Mouse (Mus musculus) gastrocnemius, postnatal 10 days (tissue): ENCODE results near the gene 2210017I01Rik. TPM values are rescaled to one million over a fixed set of nuclear protein-coding genes. Genes with fewer than 3 reads are reported as not detected.

Source experiments
- DNase-seq: peaks from one replicate; pipeline ENCODE4 v3.0.0; 2021; ENCODE audit warnings: mixed read lengths
- long read RNA-seq, 2 experiments: library from polyadenylated mRNA; stranded (forward); transcript quantifications; one replicate each; pipeline ENCODE4 v2.0.0; 2021
- total RNA-seq, 2 experiments: library from RNA; stranded (reverse); gene quantifications; 2 replicates each; pipeline ENCODE4 v1.2.3; 2021

Gene 2210017I01Rik
- not detected for total RNA-seq
- long read RNA-seq, experiment 1, result 0 reads
- long read RNA-seq, experiment 2, result 0 reads

- no peak for DNase-seq
Measured at GRCm38 (mm10) chr3:92607392-92607791, at the start of gene 2210017I01Rik. Gene 2210017I01Rik, minus strand, starts transcription at chr3:92607492.

DNA sequence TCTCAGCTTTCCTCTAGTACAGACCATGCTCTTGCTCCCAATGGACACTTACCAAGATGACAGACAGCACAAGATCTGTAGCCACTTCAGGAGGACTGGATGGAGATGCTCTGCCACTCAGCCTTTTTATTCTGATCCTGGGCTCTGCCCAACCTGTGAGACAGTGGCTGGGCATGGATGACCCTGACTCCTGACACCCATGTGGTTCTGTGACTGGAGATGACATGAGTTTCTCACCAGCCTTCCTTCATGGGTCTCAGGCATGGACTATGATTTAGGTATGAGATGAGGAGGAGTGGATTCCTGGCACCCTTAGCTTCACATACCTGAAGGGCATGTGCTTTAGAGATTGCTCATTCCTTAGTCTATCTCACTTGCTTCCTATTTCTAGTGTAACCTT is 49.5 kb upstream of the 2210017I01Rik start, which contains the start of gene Lce1b:
Gene Lce1b (minus strand): TSS at position 101 of the 400 bp plus-strand sequence.
- no peak for DNase-seq

- DNase-seq, result no peak
Measured at GRCm38 (mm10) chr3:92648207-92648606, 40.9 kb upstream of the 2210017I01Rik start, which contains the start of gene Lce1a1. Gene Lce1a1, minus strand, starts transcription at chr3:92648307.

DNA sequence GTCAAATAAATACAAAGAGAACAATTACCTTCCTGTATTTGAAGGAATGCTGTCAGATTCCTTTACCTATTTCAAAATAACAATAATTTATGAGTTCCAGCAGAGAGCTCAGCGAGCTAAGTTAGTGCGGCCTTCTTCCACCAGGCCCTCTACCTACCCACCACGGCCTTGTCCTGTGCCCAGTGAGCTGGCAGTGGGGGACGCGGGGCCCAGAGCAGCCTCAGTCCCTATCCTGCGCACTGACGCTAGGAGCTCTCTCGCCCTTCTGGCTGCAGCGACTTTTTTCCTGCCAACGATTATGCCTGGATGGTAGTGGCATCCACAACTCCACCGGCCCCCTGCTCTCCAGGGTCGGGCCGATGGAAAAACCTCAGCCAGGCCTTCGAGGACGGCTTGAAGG is 32.6 kb upstream of the 2210017I01Rik start:
- DNase-seq, result no peak

- DNase-seq, result no peak
Measured at GRCm38 (mm10) chr3:92638653-92638991, 31.3 kb upstream of the 2210017I01Rik start.

GRCm38 (mm10) chr3:92637745-92638652 is 30.7 kb upstream of the 2210017I01Rik start:
- no peak for DNase-seq

GRCm38 (mm10) chr3:92621560-92621959 is 14.3 kb upstream of the 2210017I01Rik start, which contains the start of gene Lce6a:
Gene Lce6a, minus strand, starts transcription at chr3:92621660.
- DNase-seq, result no peak

DNA sequence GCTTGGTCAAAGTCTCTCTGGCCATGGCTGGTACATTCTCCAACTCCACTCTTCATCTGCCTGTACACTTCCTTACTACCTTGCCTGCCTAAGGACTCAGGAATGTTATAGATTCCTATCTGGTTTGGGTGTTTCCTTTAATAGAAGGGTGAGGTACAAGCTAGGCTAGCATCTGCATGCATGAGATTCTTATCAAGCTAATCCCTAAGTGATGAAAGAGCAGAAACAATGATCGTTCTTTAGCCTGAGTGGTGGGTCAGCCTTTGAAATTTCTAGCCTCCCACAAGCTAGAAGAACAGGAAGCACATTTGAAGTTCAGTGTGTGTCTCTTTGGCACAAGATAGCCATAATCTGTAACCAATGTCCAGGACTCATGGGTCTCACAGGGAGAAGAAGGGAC is 2.5 kb upstream of the 2210017I01Rik start:
- no peak for DNase-seq

- DNase-seq, result no peak
Measured at GRCm38 (mm10) chr3:92602169-92602568, 5.1 kb downstream of the 2210017I01Rik start.

- no peak for DNase-seq
Measured at GRCm38 (mm10) chr3:92600456-92600855, 6.8 kb downstream of the 2210017I01Rik start.

GRCm38 (mm10) chr3:92599973-92600372 is 7.3 kb downstream of the 2210017I01Rik start:
- DNase-seq, result no peak

DNA sequence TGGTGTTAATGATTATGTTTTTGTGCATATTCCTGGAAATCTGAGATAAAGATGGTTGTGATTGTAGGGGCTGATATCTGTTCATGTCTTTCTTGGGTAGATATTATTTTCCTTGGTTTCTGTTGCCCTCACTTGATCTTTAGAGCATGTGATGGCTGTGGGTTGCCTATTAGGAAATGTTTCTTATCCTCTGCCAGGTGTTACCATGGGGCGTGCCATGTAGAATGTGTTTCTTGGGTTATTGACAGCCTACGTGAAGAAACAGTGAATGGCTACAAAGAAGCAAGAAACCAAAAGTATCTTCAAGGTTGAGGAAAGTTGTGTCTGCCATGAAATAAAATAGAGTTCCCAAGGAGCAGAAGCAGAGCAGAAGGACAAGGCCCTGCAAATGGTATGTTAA is 8.9 kb downstream of the 2210017I01Rik start:
- no peak for DNase-seq

DNA sequence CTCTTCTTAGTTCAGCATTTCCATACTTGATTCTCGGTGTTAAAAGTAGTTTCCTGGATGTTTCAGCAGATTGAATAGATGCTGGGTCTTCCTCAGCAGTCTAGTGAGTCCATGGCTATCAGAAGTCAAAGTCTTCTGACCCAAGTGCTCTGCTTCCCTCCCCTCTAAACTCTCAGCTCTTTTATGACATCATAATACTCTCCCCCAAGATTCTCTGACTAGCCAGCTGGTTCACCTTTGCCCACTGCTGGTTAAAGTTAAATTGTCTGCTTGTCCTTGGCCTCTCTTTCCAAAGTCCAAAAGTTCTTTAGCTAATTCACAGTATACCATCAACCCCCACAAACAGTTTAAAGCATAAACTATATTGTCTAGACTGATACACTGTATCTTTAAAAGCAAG is 18.4 kb downstream of the 2210017I01Rik start, which contains the start of gene Smcp:
Gene Smcp (minus strand): TSS at position 140 of the 400 bp plus-strand sequence.
- no peak for DNase-seq

GRCm38 (mm10) chr3:92587190-92587589 is 20.1 kb downstream of the 2210017I01Rik start:
- DNase-seq, result no peak

DNA sequence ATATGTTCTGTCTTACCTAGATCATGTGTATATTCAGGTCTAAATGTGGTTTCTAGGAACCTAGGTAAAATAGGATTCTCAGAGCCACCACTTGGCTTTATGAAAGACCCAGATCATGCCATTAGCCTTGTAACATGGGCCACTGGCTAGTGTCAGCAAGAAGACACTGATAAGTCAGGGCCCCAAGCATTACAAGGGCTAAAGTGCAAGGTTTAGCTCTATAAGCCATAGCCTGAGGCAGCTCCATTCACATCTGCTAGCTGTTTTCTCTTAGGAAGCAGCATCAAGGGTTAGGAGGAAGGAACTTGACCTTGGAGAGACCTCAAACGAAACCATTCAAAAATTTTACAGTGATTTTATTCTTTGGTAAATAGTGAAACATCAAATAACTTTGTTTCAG is 22.2 kb downstream of the 2210017I01Rik start:
- no peak for DNase-seq

DNA sequence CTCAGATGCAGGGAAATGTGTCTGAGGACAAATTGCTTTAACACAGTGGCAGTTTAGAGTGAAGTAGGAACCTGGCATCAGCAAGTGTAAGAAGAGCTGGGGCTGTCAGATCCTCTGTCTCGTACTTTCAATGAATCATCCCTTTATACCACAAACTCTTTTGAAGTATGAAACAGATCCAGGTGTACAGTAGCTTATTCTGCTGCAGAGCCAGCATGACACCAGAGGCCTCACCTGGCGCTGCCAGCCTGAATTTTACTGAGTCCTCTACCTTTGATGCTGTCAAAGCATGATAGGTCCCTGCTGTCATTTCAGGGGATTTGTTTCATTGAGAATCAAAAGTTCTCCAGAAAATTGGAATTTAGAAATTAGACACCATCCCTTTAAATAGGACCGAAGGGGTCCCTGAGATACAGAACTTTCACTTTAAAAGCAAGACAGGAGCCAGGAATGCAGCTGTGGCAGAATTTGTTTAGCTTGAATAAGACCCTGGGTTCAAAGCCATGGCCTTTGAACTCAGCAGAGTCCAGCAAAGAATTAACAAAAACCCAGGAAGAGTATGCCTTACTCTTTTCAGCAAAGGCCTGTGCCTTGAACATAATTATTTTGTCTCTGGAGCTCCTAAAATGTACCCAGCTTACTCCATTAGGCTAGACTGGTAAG is 24.0 kb downstream of the 2210017I01Rik start:
- DNase-seq, result no peak

DNA sequence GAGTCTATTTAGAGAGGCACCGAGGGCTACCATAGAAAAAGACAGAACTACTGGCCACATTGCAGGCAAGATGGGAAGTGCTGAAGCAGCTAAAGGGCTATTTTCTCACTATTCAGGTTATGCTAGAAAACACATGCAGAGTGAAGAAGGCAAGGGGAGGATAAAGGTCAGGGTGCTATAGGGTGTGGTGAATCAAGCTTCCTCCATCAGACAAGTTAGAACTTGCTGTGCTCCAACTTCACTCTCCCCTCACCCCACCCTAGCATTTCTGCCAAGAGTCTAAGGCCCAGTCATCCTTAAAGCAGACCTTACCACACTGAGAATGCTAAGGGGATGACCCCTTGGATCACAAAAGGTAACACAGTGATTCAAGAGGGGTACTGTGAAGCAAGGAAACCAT is 27.8 kb downstream of the 2210017I01Rik start:
- no peak for DNase-seq

DNA sequence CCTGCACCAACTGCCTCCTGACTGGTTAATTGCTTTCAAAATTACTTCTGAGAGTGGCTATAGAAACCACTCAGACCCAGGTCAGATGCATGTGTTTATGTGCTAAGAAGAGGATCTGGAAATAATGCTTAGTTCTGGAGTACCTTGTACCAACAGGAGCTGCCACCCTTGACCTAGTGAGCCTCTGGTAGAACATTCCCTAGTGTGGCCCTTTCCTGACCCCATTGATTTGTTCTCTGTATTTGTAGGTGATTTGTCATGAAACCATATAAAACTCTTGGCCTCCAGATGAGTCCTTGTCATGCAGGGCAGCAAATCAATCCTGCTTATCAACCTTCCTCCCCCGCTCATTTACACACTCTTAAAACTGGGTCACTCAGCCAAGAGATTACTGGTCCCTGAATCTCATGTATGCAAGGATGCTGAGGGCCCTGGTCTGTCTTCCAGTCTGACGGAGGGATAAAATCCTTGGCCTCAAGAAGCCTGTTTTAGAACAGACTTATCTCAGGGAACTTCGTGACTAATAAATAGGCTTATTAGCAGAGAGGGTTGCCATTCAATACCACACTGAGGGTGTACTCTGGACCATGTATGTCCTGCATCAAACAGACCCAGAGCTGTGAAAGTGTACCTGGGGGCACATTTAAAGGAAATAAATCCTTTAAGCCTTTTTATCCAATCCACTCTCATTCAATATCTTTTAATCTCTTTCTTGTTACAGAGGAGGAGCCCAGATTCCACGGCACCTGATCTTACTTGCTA is 28.5 kb downstream of the 2210017I01Rik start:
- no peak for DNase-seq

DNA sequence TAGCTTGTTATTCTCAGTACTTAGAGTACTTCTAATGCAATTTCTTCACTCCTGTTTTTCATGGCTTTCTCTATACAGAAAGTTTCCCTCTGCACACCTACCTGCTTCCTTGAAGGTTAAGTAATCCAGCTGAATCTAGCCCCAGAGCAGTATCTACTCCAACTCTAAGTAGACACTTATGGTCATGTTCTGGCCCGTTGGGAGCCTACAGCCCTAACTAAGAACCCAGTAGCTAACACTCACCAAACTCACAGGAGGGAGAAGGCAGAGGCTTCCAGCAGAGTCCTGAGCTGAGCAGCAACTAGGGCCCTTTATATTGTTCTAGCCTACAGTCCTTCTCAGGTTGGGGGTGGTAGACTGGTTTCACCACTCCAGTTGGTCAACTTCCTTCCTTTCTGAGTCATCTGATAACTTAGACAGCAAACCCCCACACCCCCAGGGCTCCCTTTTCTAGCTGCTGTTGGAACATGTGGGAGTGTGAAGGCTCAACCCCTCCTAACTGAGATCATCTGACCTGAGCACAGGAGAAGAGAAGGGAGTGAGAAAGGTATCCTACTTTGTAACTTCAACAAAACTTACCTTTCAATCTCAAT is 33.7 kb downstream of the 2210017I01Rik start, which contains the start of gene Ivl:
Gene Ivl (minus strand): TSS at position 287 of the 593 bp plus-strand sequence.
- DNase-seq, result no peak

- no peak for DNase-seq
Measured at GRCm38 (mm10) chr3:92572514-92573155, 34.7 kb downstream of the 2210017I01Rik start.

GRCm38 (mm10) chr3:92568752-92569151 is 38.5 kb downstream of the 2210017I01Rik start:
- no peak for DNase-seq
